Comparison of ENCODE assay signal across 9 mouse cellular contexts in the genomic region with DNA sequence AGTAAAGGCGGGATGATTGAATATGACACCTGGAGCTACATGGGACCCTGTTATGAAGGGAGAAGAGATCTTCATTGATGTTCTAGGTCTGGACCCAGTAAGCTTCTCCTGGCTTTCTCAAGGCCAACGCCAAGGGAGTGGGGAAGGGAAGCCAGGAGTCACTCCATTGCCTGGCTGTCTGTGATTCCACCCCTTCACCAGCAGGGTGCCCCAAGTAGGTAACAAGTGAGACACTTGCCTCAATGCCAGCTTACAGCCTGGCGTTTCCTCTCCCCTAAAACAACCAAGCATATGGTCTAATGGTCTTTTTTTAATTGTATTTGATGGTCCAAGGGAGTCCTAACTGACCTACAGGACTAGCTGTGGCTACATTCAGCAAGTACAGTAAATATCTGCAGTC. TPM values are rescaled to one million over a fixed set of nuclear protein-coding genes. Genes with fewer than 3 reads are reported as not detected.
DNase-seq lines count a peak whose midpoint lies in the region; ATAC-seq lines count a peak whose summit lies in the region.
"Had no signal": no experiment of that assay in that cellular context is flagged by ENCODE, and none has a peak within 500 bp of the region (broad histone marks: within the 10 kb centered on the region; RNA-seq: fewer than 3 reads in every experiment).

No protein-coding gene starts in this region.

- peak; percentile 36 for DNase-seq in kidney, adult 9 months
- no peak for DNase-seq in kidney, postnatal 14 days
- peak; percentile 6 to 9 for DNase-seq in B cell, adult 2 months
- peak; percentile 67 for DNase-seq in R1 (ENCODE audit: low read depth, low spot score)
- no peak for DNase-seq in cerebellum, adult 11-12 months
- DNase-seq in layer of hippocampus, postnatal 36 days = no peak
- no peak for DNase-seq in left cerebral cortex, postnatal 10 days (ENCODE audit: extremely low spot score in 1 of 2, low spot score in 2 of 2)
- DNase-seq: forebrain, postnatal 0 days had no signal

- peak; percentile 92 for ATAC-seq in megakaryocyte, adult 5-6 weeks (ENCODE audit: poor library complexity, severe bottlenecking)
- ATAC-seq: forebrain, postnatal 0 days had no signal

- intact Hi-C loops in left cerebral cortex, postnatal 10 days (cut with DNase I) = no loop called here

RNA-seq across cellular contexts. Expression of a gene that starts 14.2 kb away (rescaled TPM):
- total RNA-seq in megakaryocyte, adult 5-6 weeks (2015) = 23.4 and 26.5 TPM in 2 replicates
- total RNA-seq in megakaryocyte, adult 5-6 weeks (2017) = 17.7 and 20.4 TPM in 2 replicates
- total RNA-seq in layer of hippocampus, postnatal 36 days (2021) = 10 to 100 TPM; 26.5 to 29.1 TPM
- 10 to 100 TPM; 23.0 to 25.3 TPM for total RNA-seq in left cerebral cortex, postnatal 10 days (2021)

Comparison
In these comparisons a context has a peak if more than half of its experiments do, and no peak if none do; other contexts are left out.
1. DNase-seq: peak in kidney, adult 9 months (single experiment), B cell, adult 2 months (2 of 2) and R1 (single experiment); none in kidney, postnatal 14 days (single experiment), cerebellum, adult 11-12 months (single experiment), layer of hippocampus, postnatal 36 days (0 of 2) and left cerebral cortex, postnatal 10 days (0 of 2).